Mouse (Mus musculus) c-Kit-positive CD71-positive TER-119-negative erythroid progenitor cells, embryonic 14.5 days (primary cell): ENCODE results near the gene Noc3l.

Experiments used
- DNase-seq: peaks from one replicate; pipeline ENCODE4 v3.0.0-alpha.2; 2013; ENCODE audit warnings: low read depth

Noc3l gene

GRCm38 (mm10) chr19:38818766-38819426 is at the start of gene Noc3l:
Noc3l (minus strand) TSS chr19:38819237.
- DNase-seq: peak; percentile 83

GRCm38 (mm10) chr19:38862523-38862922 is 43.5 kb upstream of the Noc3l start:
- DNase-seq: no peak

GRCm38 (mm10) chr19:38858224-38858623 is 39.2 kb upstream of the Noc3l start:
- no peak for DNase-seq

GRCm38 (mm10) chr19:38846373-38846772 is 27.3 kb upstream of the Noc3l start:
- DNase-seq: no peak

- DNase-seq: no peak
Observed at GRCm38 (mm10) chr19:38844817-38845216, 25.8 kb upstream of the Noc3l start.

GRCm38 (mm10) chr19:38837171-38837641 is 18.2 kb upstream of the Noc3l start:
- DNase-seq: no peak

GRCm38 (mm10) chr19:38836438-38837170 is 17.6 kb upstream of the Noc3l start, which contains the start of gene Tbc1d12:
Tbc1d12 (plus strand) TSS chr19:38836579.
- DNase-seq: peak; percentile 88

- no peak for DNase-seq
Observed at GRCm38 (mm10) chr19:38836084-38836437, 17.0 kb upstream of the Noc3l start.

- DNase-seq: no peak
Observed at GRCm38 (mm10) chr19:38833224-38833623, 14.2 kb upstream of the Noc3l start.

GRCm38 (mm10) chr19:38820186-38820804 is 1.3 kb upstream of the Noc3l start:
- DNase-seq: peak; percentile 85

GRCm38 (mm10) chr19:38819427-38819802 is 378 bp upstream of the Noc3l start:
- DNase-seq: no peak

GRCm38 (mm10) chr19:38818191-38818590 is 846 bp downstream of the Noc3l start:
- DNase-seq: no peak

GRCm38 (mm10) chr19:38798801-38799200 is 20.2 kb downstream of the Noc3l start:
- no peak for DNase-seq

GRCm38 (mm10) chr19:38798291-38798690 is 20.7 kb downstream of the Noc3l start:
- DNase-seq: no peak

- no peak for DNase-seq
Observed at GRCm38 (mm10) chr19:38796546-38796945, 22.5 kb downstream of the Noc3l start.

- DNase-seq: no peak
Observed at GRCm38 (mm10) chr19:38793563-38794045, 25.4 kb downstream of the Noc3l start.

GRCm38 (mm10) chr19:38787756-38788155 is 31.3 kb downstream of the Noc3l start:
- DNase-seq: no peak

GRCm38 (mm10) chr19:38783542-38783941 is 35.5 kb downstream of the Noc3l start:
- no peak for DNase-seq

GRCm38 (mm10) chr19:38778805-38779204 is 40.2 kb downstream of the Noc3l start:
- no peak for DNase-seq

- DNase-seq: peak; percentile 6
Observed at GRCm38 (mm10) chr19:38775548-38775947, 43.5 kb downstream of the Noc3l start.

GRCm38 (mm10) chr19:38766306-38766705 is 52.7 kb downstream of the Noc3l start:
- no peak for DNase-seq

- no peak for DNase-seq
Observed at GRCm38 (mm10) chr19:38760441-38760840, 58.6 kb downstream of the Noc3l start.
